Mouse (Mus musculus) kidney, adult 2 months (tissue): ENCODE measurements around the gene Fam83b.

Experiments used
- CTCF ChIP-seq: fragments of 200-500 bp; conservative IDR thresholded peaks from 2 replicates; pipeline ENCODE4 v1.5.1; 2011; ENCODE audit warnings: low read depth, mild to moderate bottlenecking, control low read depth, low read length, moderate library complexity, mixed read lengths; ENCODE audit not compliant: insufficient read depth, insufficient read length
- POLR2A ChIP-seq: fragments of 200-500 bp; IDR thresholded peaks from one replicate; pipeline ENCODE4 v1.6.1; 2011; ENCODE audit warnings: low read depth, low read length, control low read depth

GRCm38 (mm10) chr9:76455703-76456102, 111.2 kb downstream of the Fam83b start:
- no peak for TF ChIP-seq POLR2A
- TF ChIP-seq CTCF, result no peak
